Mouse (Mus musculus): ENCODE measurements around the gene Tmem200b. TPM values are rescaled to one million over a fixed set of nuclear protein-coding genes. Genes with fewer than 3 reads are reported as not detected.

Tmem200b gene
- 1.2 and 1.5 TPM in 2 replicates for polyA plus RNA-seq (2015; fragmentation: Nextera tagmentation; extraction: Ambion mirVana)

GRCm38 (mm10) chr4:131921461-131922346 is at the start of gene Tmem200b:
Tmem200b (plus strand) TSS chr4:131921771.

GRCm38 (mm10) chr4:131873293-131874168 is 48.0 kb upstream of the Tmem200b start, which contains the start of gene Srsf4:
Srsf4 (plus strand) TSS chr4:131873617.

Other genes with a start within 250 kb of the Tmem200b start
- gene Ptpru, start 83.5 kb upstream of the Tmem200b start, polyA plus RNA-seq (2015; fragmentation: Nextera tagmentation; extraction: Ambion mirVana), result 13.8 and 14.0 TPM in 2 replicates
- gene Mecr, start 78.3 kb upstream of the Tmem200b start, polyA plus RNA-seq (2015; fragmentation: Nextera tagmentation; extraction: Ambion mirVana), result 32.5 and 33.9 TPM in 2 replicates
- 69.2 and 69.9 TPM in 2 replicates for gene Srsf4, start 48.2 kb upstream of the Tmem200b start, polyA plus RNA-seq (2015; fragmentation: Nextera tagmentation; extraction: Ambion mirVana)
- gene Gm10300, start 152.9 kb downstream of the Tmem200b start, polyA plus RNA-seq (2015; fragmentation: Nextera tagmentation; extraction: Ambion mirVana), result 0.10 TPM in 1 of 2 replicates, not detected in the other
- 21.9 and 22.0 TPM in 2 replicates for gene Epb41, start 153.6 kb downstream of the Tmem200b start, polyA plus RNA-seq (2015; fragmentation: Nextera tagmentation; extraction: Ambion mirVana)
- gene Oprd1, start 222.7 kb downstream of the Tmem200b start, polyA plus RNA-seq (2015; fragmentation: Nextera tagmentation; extraction: Ambion mirVana), result 1.1 and 1.2 TPM in 2 replicates

Data from neural tube, postnatal 0 days (tissue).